Mouse (Mus musculus): Measurements from ENCODE around the gene Gm49776.
A peak's percentile ranks its signal among the peaks of the same experiment; 100 is the strongest.

Gm49776 gene

GRCm38 (mm10) chr16:18234671-18235388, 23.3 kb downstream of the Gm49776 start, which contains the start of gene Zdhhc8:
Zdhhc8 (minus strand) TSS chr16:18235136.
- DNase-seq (ENCODE audit: inconsistent age in 2 of 2, low spot score in 1 of 2), result peak in 1 of 2 experiments; percentile 87

- DNase-seq (ENCODE audit: inconsistent age in 2 of 2, low spot score in 1 of 2), result peak in 1 of 2 experiments; percentile 73
These were observed 24.0 kb downstream of the Gm49776 start for GRCm38 (mm10) chr16:18233919-18234670.

- DNase-seq (ENCODE audit: inconsistent age in 2 of 2, low spot score in 1 of 2), result no peak
These were observed 24.7 kb downstream of the Gm49776 start for GRCm38 (mm10) chr16:18233451-18233850.

- DNase-seq (ENCODE audit: inconsistent age in 2 of 2, low spot score in 1 of 2), result no peak
These were observed 26.7 kb downstream of the Gm49776 start for GRCm38 (mm10) chr16:18231451-18231850.

GRCm38 (mm10) chr16:18231047-18231446, 27.1 kb downstream of the Gm49776 start:
- no peak for DNase-seq (ENCODE audit: inconsistent age in 2 of 2, low spot score in 1 of 2)

- no peak for DNase-seq (ENCODE audit: inconsistent age in 2 of 2, low spot score in 1 of 2)
These were observed 27.5 kb downstream of the Gm49776 start for GRCm38 (mm10) chr16:18230617-18231016.

GRCm38 (mm10) chr16:18229622-18230021, 28.5 kb downstream of the Gm49776 start:
- peak in 1 of 2 experiments; percentile 63 for DNase-seq (ENCODE audit: inconsistent age in 2 of 2, low spot score in 1 of 2)

- no peak for DNase-seq (ENCODE audit: inconsistent age in 2 of 2, low spot score in 1 of 2)
These were observed 29.3 kb downstream of the Gm49776 start for GRCm38 (mm10) chr16:18228856-18229255.

- no peak for DNase-seq (ENCODE audit: inconsistent age in 2 of 2, low spot score in 1 of 2)
These were observed 30.2 kb downstream of the Gm49776 start for GRCm38 (mm10) chr16:18227897-18228422.

GRCm38 (mm10) chr16:18227187-18227586, 30.9 kb downstream of the Gm49776 start:
- DNase-seq (ENCODE audit: inconsistent age in 2 of 2, low spot score in 1 of 2), result peak in 1 of 2 experiments; percentile 25

- peak in 1 of 2 experiments; percentile 17 for DNase-seq (ENCODE audit: inconsistent age in 2 of 2, low spot score in 1 of 2)
These were observed 35.9 kb downstream of the Gm49776 start for GRCm38 (mm10) chr16:18222188-18222587.

GRCm38 (mm10) chr16:18221543-18221898, 36.6 kb downstream of the Gm49776 start:
- no peak for DNase-seq (ENCODE audit: inconsistent age in 2 of 2, low spot score in 1 of 2)

- DNase-seq (ENCODE audit: inconsistent age in 2 of 2, low spot score in 1 of 2), result peak in 1 of 2 experiments; percentile 41
These were observed 37.1 kb downstream of the Gm49776 start for GRCm38 (mm10) chr16:18220856-18221542.

GRCm38 (mm10) chr16:18220001-18220400, 38.1 kb downstream of the Gm49776 start:
- DNase-seq (ENCODE audit: inconsistent age in 2 of 2, low spot score in 1 of 2), result peak; percentile 47 to 73

- peak in 1 of 2 experiments; percentile 25 for DNase-seq (ENCODE audit: inconsistent age in 2 of 2, low spot score in 1 of 2)
These were observed 39.5 kb downstream of the Gm49776 start for GRCm38 (mm10) chr16:18218580-18218996.

GRCm38 (mm10) chr16:18217579-18217978, 40.5 kb downstream of the Gm49776 start, which contains the start of gene Ccdc188:
Ccdc188 (plus strand) TSS chr16:18217879.
- DNase-seq (ENCODE audit: inconsistent age in 2 of 2, low spot score in 1 of 2), result no peak

- DNase-seq (ENCODE audit: inconsistent age in 2 of 2, low spot score in 1 of 2), result no peak
These were observed 43.3 kb downstream of the Gm49776 start for GRCm38 (mm10) chr16:18214858-18215257.

GRCm38 (mm10) chr16:18213689-18214088, 44.4 kb downstream of the Gm49776 start:
- peak in 1 of 2 experiments; percentile 20 for DNase-seq (ENCODE audit: inconsistent age in 2 of 2, low spot score in 1 of 2)

- DNase-seq (ENCODE audit: inconsistent age in 2 of 2, low spot score in 1 of 2), result peak; percentile 80 to 93
These were observed 46.5 kb downstream of the Gm49776 start for GRCm38 (mm10) chr16:18211417-18212171.

GRCm38 (mm10) chr16:18210701-18211416, 47.3 kb downstream of the Gm49776 start:
- DNase-seq (ENCODE audit: inconsistent age in 2 of 2, low spot score in 1 of 2), result peak; percentile 42 to 84

All from adrenal gland, adult (tissue).